Mouse (Mus musculus) embryonic facial prominence, embryonic 10.5 days (tissue): ENCODE data around the gene Gtf2h4. TPM values are rescaled to one million over a fixed set of nuclear protein-coding genes. Genes with fewer than 3 reads are reported as not detected.

Source experiments
- polyA plus RNA-seq: library from polyadenylated mRNA; unstranded; fragments of >200 nt; fragmentation: Nextera tagmentation; extraction: Ambion mirVana; gene quantifications from 2 replicates; pipeline ENCODE4 v1.2.1, GENCODE M21; 2016

Gtf2h4 gene
- polyA plus RNA-seq, 1 experiment from 2014 or later, result 57.6 TPM

Other genes starting within 250 kb of the Gtf2h4 start
- 1.5 and 1.6 TPM in 2 replicates for gene H2-Q6, start 248.9 kb downstream of the Gtf2h4 start, polyA plus RNA-seq
- gene H2-Q7, start 234.6 kb downstream of the Gtf2h4 start, polyA plus RNA-seq, result 12.2 and 12.9 TPM in 2 replicates
- 0.39 and 0.57 TPM in 2 replicates for gene H2-Q10, start 203.7 kb downstream of the Gtf2h4 start, polyA plus RNA-seq
- not detected in 2 replicates for gene Pou5f1, start 167.7 kb downstream of the Gtf2h4 start, polyA plus RNA-seq
- gene Tcf19, start 156.9 kb downstream of the Gtf2h4 start, polyA plus RNA-seq, result 43.7 and 45.5 TPM in 2 replicates
- 24.2 and 25.0 TPM in 2 replicates for gene Cchcr1, start 156.6 kb downstream of the Gtf2h4 start, polyA plus RNA-seq
- gene Psors1c2, start 140.5 kb downstream of the Gtf2h4 start, polyA plus RNA-seq, result 1.6 and 1.9 TPM in 2 replicates
- not detected in 2 replicates for gene Cdsn, start 121.6 kb downstream of the Gtf2h4 start, polyA plus RNA-seq
- not detected in 2 replicates for gene 2300002M23Rik, start 106.3 kb downstream of the Gtf2h4 start, polyA plus RNA-seq
- not detected in 2 replicates for gene Sfta2, start 72.2 kb downstream of the Gtf2h4 start, polyA plus RNA-seq
- gene Gm9573, start 47.1 kb downstream of the Gtf2h4 start, polyA plus RNA-seq, result not detected in 2 replicates
- 0.20 and 0.24 TPM in 2 replicates for gene Mucl3, start 30.0 kb downstream of the Gtf2h4 start, polyA plus RNA-seq
- gene Vars2, start 6.1 kb downstream of the Gtf2h4 start, polyA plus RNA-seq, result 19.9 and 22.0 TPM in 2 replicates
- 49.1 and 65.3 TPM in 2 replicates for gene Ddr1, start 30.9 kb upstream of the Gtf2h4 start, polyA plus RNA-seq
- gene Ier3, start 147.9 kb upstream of the Gtf2h4 start, polyA plus RNA-seq, result 3.7 and 4.4 TPM in 2 replicates
- 45.9 and 49.2 TPM in 2 replicates for gene Flot1, start 149.5 kb upstream of the Gtf2h4 start, polyA plus RNA-seq
- gene Tubb5, start 164.6 kb upstream of the Gtf2h4 start, polyA plus RNA-seq, result 1,654 and 1,662 TPM in 2 replicates
- 18.4 and 21.2 TPM in 2 replicates for gene Mdc1, start 167.8 kb upstream of the Gtf2h4 start, polyA plus RNA-seq
- 64.6 and 65.1 TPM in 2 replicates for gene Nrm, start 187.6 kb upstream of the Gtf2h4 start, polyA plus RNA-seq
- gene Ppp1r18, start 191.9 kb upstream of the Gtf2h4 start, polyA plus RNA-seq, result 27.4 and 29.7 TPM in 2 replicates
- 52.6 and 60.7 TPM in 2 replicates for gene Dhx16, start 206.1 kb upstream of the Gtf2h4 start, polyA plus RNA-seq
- gene 2310061I04Rik, start 223.7 kb upstream of the Gtf2h4 start, polyA plus RNA-seq, result 27.5 and 28.6 TPM in 2 replicates
- gene Atat1, start 236.3 kb upstream of the Gtf2h4 start, polyA plus RNA-seq, result 117 and 130 TPM in 2 replicates
- 96.0 and 96.3 TPM in 2 replicates for gene Mrps18b, start 242.7 kb upstream of the Gtf2h4 start, polyA plus RNA-seq
- gene Ppp1r10, start 242.7 kb upstream of the Gtf2h4 start, polyA plus RNA-seq, result 59.7 and 61.2 TPM in 2 replicates